Mouse (Mus musculus) urinary bladder, postnatal 14 days (tissue): Measurements from ENCODE around the gene Olfr922.

Experiments used
- DNase-seq: peaks from one replicate; pipeline ENCODE4 v3.0.0; 2021; ENCODE audit warnings: low spot score

Olfr922 gene

GRCm38 (mm10) chr9:38814314-38814713, at the start of gene Olfr922:
TSS of gene Olfr922 (plus strand) at chr9:38814614.
- no peak for DNase-seq

GRCm38 (mm10) chr9:38772768-38773167, 41.6 kb upstream of the Olfr922 start, which contains the start of gene Olfr921:
TSS of gene Olfr921 (plus strand) at chr9:38773068.
- DNase-seq, result no peak

- no peak for DNase-seq
These were observed 21.7 kb upstream of the Olfr922 start for GRCm38 (mm10) chr9:38792689-38793088.

GRCm38 (mm10) chr9:38805696-38806095, 8.7 kb upstream of the Olfr922 start:
- no peak for DNase-seq

- DNase-seq, result no peak
These were observed 1.1 kb downstream of the Olfr922 start for GRCm38 (mm10) chr9:38815458-38815986.

- no peak for DNase-seq
These were observed 11.8 kb downstream of the Olfr922 start, which contains the start of gene Olfr923 for GRCm38 (mm10) chr9:38826245-38826644. TSS of gene Olfr923 (plus strand) at chr9:38826545.

GRCm38 (mm10) chr9:38833027-38833426, 18.6 kb downstream of the Olfr922 start:
- no peak for DNase-seq

- DNase-seq, result no peak
These were observed 29.7 kb downstream of the Olfr922 start, which contains the start of gene Olfr924 for GRCm38 (mm10) chr9:38844149-38844548. TSS of gene Olfr924 (plus strand) at chr9:38844449.

- no peak for DNase-seq
These were observed 40.3 kb downstream of the Olfr922 start, which contains the start of gene Olfr26 for GRCm38 (mm10) chr9:38854760-38855159. TSS of gene Olfr26 (plus strand) at chr9:38855060.
